Mouse (Mus musculus) heart, embryonic 12.5 days (tissue): Measurements from ENCODE around the gene Ebp. TPM values are rescaled to one million over a fixed set of nuclear protein-coding genes. Genes with fewer than 3 reads are reported as not detected.

Source experiments
- ATAC-seq: fragments of 200-750 bp; cut with Nextera tagmentation; 2 replicates; pipeline ENCODE4 v1.8.0; 2017; ENCODE audit warnings: moderate TSS enrichment, moderate library complexity; ENCODE audit not compliant: insufficient number of reproducible peaks, low FRiP score
- H3K27ac ChIP-seq: fragments of 300-500 bp; sonication (generic); 2 replicates; pipeline ENCODE4 v1.5.1; 2016; ENCODE audit warnings: mild to moderate bottlenecking, moderate library complexity; ENCODE audit not compliant: poor library complexity, severe bottlenecking
- H3K27me3 ChIP-seq: fragments of 300-500 bp; sonication (generic); replicated peaks from 2 replicates; pipeline ENCODE4 v1.6.1; 2016; ENCODE audit warnings: mild to moderate bottlenecking, moderate library complexity
- H3K36me3 ChIP-seq: fragments of 300-500 bp; sonication (generic); 2 replicates; pipeline ENCODE4 v1.6.1; 2016; ENCODE audit warnings: mild to moderate bottlenecking, moderate library complexity
- H3K4me1 ChIP-seq: fragments of 300-500 bp; sonication (generic); replicated peaks from 2 replicates; pipeline ENCODE4 v1.6.1; 2016; ENCODE audit warnings: mild to moderate bottlenecking
- H3K4me2 ChIP-seq: fragments of 300-500 bp; sonication (generic); 2 replicates; pipeline ENCODE4 v1.6.1; 2016; ENCODE audit warnings: mild to moderate bottlenecking, moderate library complexity
- H3K4me3 ChIP-seq: fragments of 300-500 bp; sonication (generic); 2 replicates; pipeline ENCODE4 v1.5.1; 2016; ENCODE audit warnings: mild to moderate bottlenecking
- H3K9ac ChIP-seq: fragments of 300-500 bp; sonication (generic); 2 replicates; pipeline ENCODE4 v1.6.1; 2016; ENCODE audit warnings: mild to moderate bottlenecking, moderate library complexity
- H3K9me3 ChIP-seq: fragments of 300-500 bp; sonication (generic); replicated peaks from 2 replicates; pipeline ENCODE4 v1.6.1; 2016; ENCODE audit warnings: mild to moderate bottlenecking, moderate library complexity
- WGBS: fragments of 180-500 bp; shearing (Covaris S2); methylation state at CpG from one replicate; pipeline ENCODE4 v1.1.7; 2016; 5-methylcytosine and 5-hydroxymethylcytosine counted together
- polyA plus RNA-seq: library from polyadenylated mRNA; unstranded; fragments of >200 nt; fragmentation: Nextera tagmentation; extraction: Ambion mirVana; gene quantifications from 2 replicates; pipeline ENCODE4 v1.2.1, GENCODE M21; 2016

Gene Ebp
- polyA plus RNA-seq, 1 experiment from 2014 or later: 23.0 TPM

DNA sequence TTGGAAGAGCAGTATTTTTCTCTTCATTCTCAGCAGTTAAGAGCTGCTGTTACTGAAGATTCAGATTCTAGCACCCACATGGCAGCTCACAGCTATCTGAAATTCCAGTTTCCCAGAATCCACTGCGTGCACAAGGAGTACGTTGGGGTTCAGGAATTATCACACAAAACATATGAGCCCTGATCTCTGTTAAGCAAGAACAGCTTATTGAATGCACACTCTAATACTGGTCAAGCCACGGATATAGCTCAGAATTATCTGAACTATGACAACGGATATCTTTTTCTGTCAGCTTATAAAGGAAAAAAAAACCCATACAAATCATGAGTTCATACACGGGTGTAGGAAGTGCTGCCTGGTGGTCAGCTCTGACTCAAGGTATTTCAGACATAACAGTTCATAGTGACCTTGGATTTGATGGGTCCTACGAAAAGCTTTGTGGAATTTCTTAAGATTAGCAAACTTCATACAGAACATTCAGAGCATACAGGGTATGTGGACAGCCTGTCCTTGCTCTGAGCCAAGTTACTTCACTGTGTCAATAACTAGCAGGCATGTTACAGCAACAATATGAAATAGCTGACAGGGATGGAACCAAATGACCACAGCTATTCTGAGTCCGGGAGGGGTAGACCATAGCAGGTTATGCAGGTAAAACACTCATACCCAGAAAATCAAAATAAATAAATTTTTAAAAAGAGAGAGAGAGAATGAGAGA, 18.3 kb upstream of the Ebp start:
- Histone ChIP-seq H3K36me3 (no peaks in the 10 kb centered on the region), H3K4me3 (no peak overlapping the region), H3K9ac (no peak overlapping the region), H3K27ac (no peak overlapping the region), H3K4me2 (no peak overlapping the region), H3K27me3 (no peaks in the 10 kb centered on the region), H3K9me3 (no peaks in the 10 kb centered on the region), H3K4me1 (no peaks in the 10 kb centered on the region)
- ATAC-seq: no peak
- WGBS: 65% methylated on average over 7 of the region's 7 CpGs

DNA sequence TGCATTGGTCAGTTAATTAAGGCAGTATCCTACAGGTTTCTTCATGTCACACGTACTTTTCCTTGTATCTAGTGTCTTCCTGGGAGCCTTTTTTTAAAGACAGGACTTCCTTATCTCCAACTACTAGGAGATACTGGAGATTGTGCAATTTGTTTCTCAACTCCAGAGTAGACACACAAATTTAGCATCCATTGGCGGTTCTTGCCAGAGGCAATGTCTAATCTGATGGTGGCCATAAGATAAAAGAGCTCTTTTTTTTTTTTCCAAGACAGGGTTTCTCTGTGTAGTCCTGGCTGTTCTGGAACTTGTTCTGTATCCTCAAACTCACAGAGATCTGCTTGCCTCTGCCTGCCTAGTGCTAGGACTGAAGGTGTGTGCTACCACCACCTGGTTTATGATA, 16.4 kb upstream of the Ebp start:
- Histone ChIP-seq H3K36me3 (no peaks in the 10 kb centered on the region), H3K9me3 (no peaks in the 10 kb centered on the region), H3K4me2 (no peak overlapping the region), H3K27ac (no peak overlapping the region), H3K9ac (no peak overlapping the region), H3K4me3 (no peak overlapping the region), H3K27me3 (no peaks in the 10 kb centered on the region), H3K4me1 (no peaks in the 10 kb centered on the region)
- WGBS: 43% methylated on average over 2 of the region's 2 CpGs
- ATAC-seq: no peak

DNA sequence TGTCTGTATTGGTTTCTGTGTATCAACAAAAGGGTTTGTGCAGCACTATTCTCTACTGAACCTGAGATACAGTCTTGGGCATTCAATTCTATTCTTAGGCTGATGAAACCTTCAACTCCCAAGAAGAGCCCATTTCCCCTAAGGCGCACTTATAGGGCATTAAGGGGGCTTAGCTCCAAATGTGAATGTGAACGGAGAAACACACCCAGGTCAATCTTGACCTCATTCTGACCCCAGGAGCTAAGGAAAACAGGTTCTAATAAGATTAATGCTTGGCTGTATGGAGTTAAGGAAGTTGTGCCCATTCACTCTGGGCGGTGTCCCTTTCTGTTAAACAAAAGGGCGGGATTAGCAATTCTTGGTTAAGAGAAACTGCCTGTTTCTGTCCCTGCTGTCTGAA, 13.9 kb upstream of the Ebp start:
- no peak for ATAC-seq
- Histone ChIP-seq H3K4me3 (no peak overlapping the region), H3K9me3 (no peaks in the 10 kb centered on the region; the same call in 1 of the 2 replicates), H3K4me2 (no peak overlapping the region), H3K9ac (no peak overlapping the region), H3K27ac (no peak overlapping the region), H3K27me3 (no peaks in the 10 kb centered on the region), H3K4me1 (no peaks in the 10 kb centered on the region), H3K36me3 (no peaks in the 10 kb centered on the region)
- 27% methylated on average over 4 of the region's 4 CpGs for WGBS

DNA sequence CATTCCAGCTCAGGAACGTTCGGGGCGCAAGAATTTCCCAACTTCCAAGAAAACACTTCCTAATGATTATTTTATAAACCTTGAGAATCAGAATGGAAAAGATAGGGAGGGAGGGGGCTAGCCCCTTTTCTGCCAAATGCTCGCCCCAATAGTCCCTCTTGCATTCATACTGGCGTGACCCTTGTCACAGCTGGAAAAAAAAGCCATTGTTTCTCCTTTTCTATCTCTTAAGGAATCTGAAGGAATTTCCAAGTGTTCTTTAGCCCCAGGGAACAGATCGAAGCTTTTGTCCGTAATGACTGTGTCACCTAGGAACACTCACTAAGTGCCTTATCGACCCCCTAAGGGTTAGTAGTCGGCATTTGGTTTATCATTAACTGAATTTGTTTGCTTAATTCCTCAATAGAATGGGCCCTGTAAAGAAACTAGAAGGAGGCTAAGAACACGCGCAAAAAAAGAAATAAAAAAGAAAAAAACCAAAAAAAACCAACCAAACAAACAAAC, 13.4 kb upstream of the Ebp start:
- Histone ChIP-seq H3K36me3 (no peaks in the 10 kb centered on the region), H3K9ac (peak overlapping the region; percentile 75; the same call in 1 of the 2 replicates), H3K4me2 (peak overlapping the region; percentile 83), H3K9me3 (no peaks in the 10 kb centered on the region; the same call in 1 of the 2 replicates), H3K27ac (no peak overlapping the region), H3K27me3 (no peaks in the 10 kb centered on the region), H3K4me3 (peak overlapping the region; percentile 54), H3K4me1 (no peaks in the 10 kb centered on the region)
- ATAC-seq: no peak
- WGBS: 16% methylated on average over 11 of the region's 11 CpGs

DNA sequence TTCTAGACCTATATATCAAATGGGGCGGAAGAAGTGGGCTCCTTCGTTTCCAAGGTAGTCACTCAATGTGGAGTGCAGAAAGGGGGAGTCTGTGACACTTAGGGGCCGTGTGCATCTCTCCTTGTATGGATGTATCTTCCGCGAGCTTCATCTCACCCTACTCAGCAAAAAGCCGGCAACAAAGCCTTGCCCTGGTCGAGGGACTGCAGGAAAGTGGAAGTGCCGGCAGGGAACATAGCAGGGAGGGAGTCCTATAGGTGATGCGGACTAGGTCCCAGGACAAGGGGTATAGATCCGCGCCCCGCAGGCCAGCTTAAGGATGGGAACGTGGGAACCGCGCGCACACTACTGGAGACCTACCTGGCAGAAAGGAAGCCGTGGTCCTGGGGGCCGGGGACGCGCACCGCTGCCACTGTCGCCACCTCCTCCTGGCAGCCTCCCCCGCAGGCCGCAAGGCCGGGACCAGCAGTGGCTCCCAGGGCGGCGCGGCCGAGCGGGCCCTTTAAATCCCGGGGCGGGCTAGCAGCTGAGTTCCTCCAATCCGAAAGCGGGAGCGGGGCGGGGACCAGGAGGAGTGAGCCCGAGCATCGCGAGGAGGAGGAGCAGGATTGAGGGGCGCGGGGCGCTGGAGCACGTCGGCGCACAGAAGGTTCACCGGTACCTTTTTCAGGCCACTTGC, 12.8 kb upstream of the Ebp start, which contains the start of gene Porcn:
TSS of gene Porcn (minus strand) at position 511 of the 679 bp plus-strand sequence.
- no peaks in the 10 kb centered on the region for H3K4me1 ChIP-seq
- peak within 1 kb of the TSS; percentile 54 for H3K4me3 ChIP-seq
- H3K36me3 ChIP-seq: no peaks in the 10 kb centered on the region
- peak within 1 kb of the TSS; percentile 75 for H3K9ac ChIP-seq
- H3K9me3 ChIP-seq: no peaks in the 10 kb centered on the region; the same call in 1 of the 2 replicates
- H3K27me3 ChIP-seq: no peaks in the 10 kb centered on the region
- no peak within 1 kb of the TSS for H3K27ac ChIP-seq
- peak; percentile 87 for ATAC-seq
- 9% methylated on average over 45 of the region's 46 CpGs for WGBS
- H3K4me2 ChIP-seq: peak within 1 kb of the TSS; percentile 83

DNA sequence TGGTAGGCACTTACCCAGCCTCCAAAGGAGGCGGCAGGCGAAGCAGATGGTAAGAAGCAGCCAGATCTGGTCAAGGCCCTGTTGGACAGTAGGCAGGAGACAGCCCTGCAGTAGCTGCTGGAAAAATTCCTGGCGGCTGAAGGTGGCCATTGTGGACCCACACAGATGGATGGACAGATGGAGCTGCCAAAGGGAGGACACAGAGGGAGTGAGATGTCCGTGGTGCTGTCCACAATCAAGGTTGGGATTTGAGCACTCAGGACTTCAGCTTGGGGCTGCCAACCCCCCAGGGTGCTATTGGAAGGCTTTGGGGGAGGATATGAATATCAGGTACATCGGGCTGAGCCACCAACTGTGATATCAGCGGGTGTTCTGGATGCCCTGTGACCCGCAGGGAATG, 12.2 kb upstream of the Ebp start:
- H3K27ac ChIP-seq: no peak overlapping the region
- H3K9ac ChIP-seq: no peak overlapping the region
- 34% methylated on average over 7 of the region's 7 CpGs for WGBS
- peak overlapping the region; percentile 83 for H3K4me2 ChIP-seq
- no peak for ATAC-seq
- no peaks in the 10 kb centered on the region for H3K36me3 ChIP-seq
- no peaks in the 10 kb centered on the region; the same call in 1 of the 2 replicates for H3K9me3 ChIP-seq
- peak overlapping the region; percentile 54; the same call in 1 of the 2 replicates for H3K4me3 ChIP-seq
- H3K27me3 ChIP-seq: no peaks in the 10 kb centered on the region
- H3K4me1 ChIP-seq: no peaks in the 10 kb centered on the region

DNA sequence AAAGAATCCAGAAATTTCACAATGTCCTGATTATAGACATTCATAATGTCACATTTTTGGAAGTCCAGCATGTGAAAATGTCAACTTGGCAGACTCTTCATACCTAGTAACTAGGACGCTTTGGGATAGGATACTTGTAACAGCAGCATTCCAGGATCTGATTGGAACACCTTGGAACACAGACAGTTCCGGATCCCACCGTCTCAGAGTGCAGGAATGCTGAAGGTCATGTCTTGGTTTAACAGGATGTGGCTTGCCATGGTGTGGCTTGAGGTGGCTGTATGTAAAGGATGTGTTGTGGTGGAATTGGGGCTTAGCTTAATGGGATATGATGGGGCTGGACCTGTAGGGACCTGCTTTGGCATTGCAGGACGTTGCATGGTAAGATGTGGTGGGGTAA, 11.8 kb upstream of the Ebp start:
- no peak overlapping the region for H3K27ac ChIP-seq
- H3K4me2 ChIP-seq: no peak overlapping the region
- no peaks in the 10 kb centered on the region; the same call in 1 of the 2 replicates for H3K9me3 ChIP-seq
- no peaks in the 10 kb centered on the region for H3K27me3 ChIP-seq
- no peaks in the 10 kb centered on the region for H3K4me1 ChIP-seq
- no peak for ATAC-seq
- WGBS: 56% methylated on average over 4 of the region's 4 CpGs
- H3K36me3 ChIP-seq: no peaks in the 10 kb centered on the region
- no peak overlapping the region for H3K9ac ChIP-seq
- H3K4me3 ChIP-seq: no peak overlapping the region

DNA sequence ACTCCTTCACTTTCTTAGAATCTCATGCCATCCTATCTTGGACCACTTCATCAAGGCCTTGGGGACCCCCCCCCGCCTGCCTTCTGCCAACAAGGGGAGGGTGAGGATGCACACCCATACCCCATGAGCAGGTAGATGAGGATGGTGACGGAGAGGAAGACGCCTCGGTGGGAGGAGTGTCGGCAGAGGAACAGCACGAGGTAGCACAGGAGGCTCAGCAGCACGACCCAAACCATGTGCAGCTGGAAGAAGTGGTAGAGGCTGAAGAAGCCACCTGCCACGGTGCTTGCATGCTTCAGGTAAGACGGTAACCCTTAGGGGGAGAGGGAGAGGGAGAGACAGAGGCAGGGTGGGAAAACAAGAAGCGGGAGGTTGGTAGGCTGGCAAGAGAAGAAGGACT, 10.8 kb upstream of the Ebp start:
- H3K9ac ChIP-seq: no peak overlapping the region
- WGBS: 80% methylated on average over 10 of the region's 10 CpGs
- no peaks in the 10 kb centered on the region for H3K27me3 ChIP-seq
- no peaks in the 10 kb centered on the region; the same call in 1 of the 2 replicates for H3K9me3 ChIP-seq
- no peaks in the 10 kb centered on the region for H3K4me1 ChIP-seq
- no peak overlapping the region for H3K27ac ChIP-seq
- H3K4me2 ChIP-seq: no peak overlapping the region
- no peak overlapping the region for H3K4me3 ChIP-seq
- H3K36me3 ChIP-seq: no peaks in the 10 kb centered on the region
- no peak for ATAC-seq

DNA sequence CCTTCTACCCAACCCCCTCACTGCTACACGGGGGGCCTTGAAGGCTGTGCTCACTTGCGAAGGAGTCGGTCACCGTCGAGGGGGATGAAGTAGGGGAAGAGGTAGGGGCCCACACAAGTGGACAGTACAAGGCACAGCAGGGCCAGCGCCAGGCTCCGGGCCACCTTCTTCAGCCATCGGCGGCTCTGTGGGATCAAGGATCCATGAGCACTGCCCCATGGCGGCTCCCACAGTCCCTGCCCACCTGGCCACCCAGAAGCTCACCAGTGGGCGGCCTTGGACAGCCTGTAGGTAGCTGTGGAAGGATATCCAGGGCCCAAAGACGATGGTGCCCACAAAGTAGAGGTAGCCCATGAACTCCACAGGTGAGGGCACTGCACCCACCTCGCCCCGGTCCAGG, 9.8 kb upstream of the Ebp start:
- H3K27ac ChIP-seq: no peak overlapping the region
- WGBS: 82% methylated on average over 14 of the region's 14 CpGs
- ATAC-seq: no peak
- no peak overlapping the region for H3K9ac ChIP-seq
- no peak overlapping the region for H3K4me2 ChIP-seq
- no peak overlapping the region for H3K4me3 ChIP-seq
- no peaks in the 10 kb centered on the region for H3K36me3 ChIP-seq
- H3K9me3 ChIP-seq: no peaks in the 10 kb centered on the region; the same call in 1 of the 2 replicates
- H3K27me3 ChIP-seq: no peaks in the 10 kb centered on the region
- H3K4me1 ChIP-seq: no peaks in the 10 kb centered on the region

DNA sequence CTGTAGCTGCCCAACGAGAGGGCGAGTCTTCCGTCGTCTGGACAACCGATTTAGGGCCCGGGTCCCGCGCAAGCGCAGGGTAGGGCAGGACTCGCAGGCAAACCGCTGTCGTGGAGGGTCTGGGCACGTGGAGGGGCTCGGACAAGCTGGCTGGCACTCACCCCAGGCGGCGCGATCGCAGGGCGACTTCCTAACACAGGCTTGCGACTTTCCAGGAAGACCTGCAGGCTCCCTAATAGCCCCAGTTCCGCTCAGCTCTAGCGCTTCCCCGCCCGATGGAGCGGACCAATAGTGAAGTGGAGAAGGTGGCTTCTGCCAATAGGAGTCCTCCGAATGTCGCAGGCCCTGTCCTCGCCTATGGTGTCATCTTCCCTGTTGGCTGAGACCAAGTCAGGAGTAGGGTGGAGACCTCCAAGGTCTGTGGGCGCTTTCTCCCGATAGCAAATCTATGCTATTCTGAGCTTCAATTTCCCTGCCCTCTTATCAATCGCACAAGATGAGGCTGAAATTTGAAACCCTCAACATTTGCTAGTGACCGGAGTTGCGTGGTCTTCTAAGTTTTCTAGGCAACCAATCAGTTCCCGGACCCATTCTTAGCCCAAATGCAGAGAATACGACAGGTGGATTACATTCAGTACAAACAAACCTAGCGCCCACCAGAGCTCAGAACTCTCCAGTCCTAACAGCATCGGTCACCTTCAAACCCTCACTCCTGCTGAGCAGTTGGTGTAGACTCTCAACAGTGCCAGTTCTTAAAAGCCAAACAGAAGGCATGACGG, 483 bp downstream of the Ebp start:
- Histone ChIP-seq H3K4me2 (peak overlapping the region; percentile 75), H3K9ac (peak overlapping the region; percentile 77), H3K27me3 (no peaks in the 10 kb centered on the region), H3K4me3 (peak overlapping the region; percentile 75), H3K9me3 (no peaks in the 10 kb centered on the region; the same call in 1 of the 2 replicates), H3K4me1 (0 out of 2 replicates have a peak, but pooled peaks cover 4% of the 10 kb centered on the region), H3K36me3 (no peaks in the 10 kb centered on the region), H3K27ac (no peak overlapping the region)
- peak; percentile 97 for ATAC-seq
- 8% methylated on average over 38 of the region's 38 CpGs for WGBS
